Mouse (Mus musculus): ENCODE data around the gene Tspyl4. TPM values are rescaled to one million over a fixed set of nuclear protein-coding genes. Genes with fewer than 3 reads are reported as not detected.
"Not testable (repeated sequence)": the region's sequence is repeated elsewhere in the genome, so short reads cannot be mapped to it uniquely, and the experiment has no call there.

The Tspyl4 gene
- total RNA-seq (2021): 1 to 10 TPM; 2.3 to 2.8 TPM
- long read RNA-seq, experiment 1, partial matches to known transcripts: 0 of 3 reads
- long read RNA-seq, experiment 1, other reads (novel, unspliced or antisense): 0 of 3 reads
- long read RNA-seq, experiment 2, transcript Tspyl4-201 (1 exons, 3,879 nt): major isoform, 5 of 5 reads
- long read RNA-seq, experiment 2, partial matches to known transcripts: 0 of 5 reads
- long read RNA-seq, experiment 2, other reads (novel, unspliced or antisense): 0 of 5 reads

DNA sequence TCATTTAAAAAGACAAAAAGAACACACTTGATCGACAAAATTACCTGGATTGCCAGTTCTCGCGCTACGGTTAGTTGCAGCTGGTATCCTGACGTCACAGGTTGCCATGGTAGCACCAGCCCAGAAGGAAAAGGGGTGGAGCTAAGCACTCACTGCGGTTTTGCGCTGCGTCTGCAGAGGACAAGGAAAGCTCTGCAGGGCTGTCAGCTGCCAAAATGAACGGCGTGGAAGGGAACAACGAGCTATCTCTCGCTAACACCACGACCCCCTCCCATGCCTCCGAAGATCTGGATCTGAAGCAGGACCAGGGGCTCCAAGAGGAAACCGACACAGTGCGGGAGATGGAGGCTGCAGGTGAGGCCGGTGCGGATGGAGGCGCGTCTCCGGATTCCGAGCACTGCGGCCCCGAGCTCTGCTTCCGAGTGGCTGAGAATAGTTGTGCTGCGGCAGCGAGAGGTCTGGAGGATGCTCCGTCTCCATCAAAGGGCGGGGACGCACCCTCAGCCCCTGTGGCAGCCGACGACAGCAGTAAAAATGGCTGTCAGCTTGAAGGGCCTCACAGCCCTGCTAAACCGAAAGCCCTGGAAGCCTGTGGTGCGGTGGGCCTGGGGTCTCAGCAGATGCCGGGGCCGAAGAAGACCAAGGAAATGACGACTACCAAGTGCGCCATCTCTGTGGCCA is at the start of gene Tspyl4:
Gene Tspyl4 (plus strand): TSS at position 144 of the 681 bp plus-strand sequence.
- DNase-seq (ENCODE audit: low spot score in 2 of 2): peak; percentile 54 to 86

DNA sequence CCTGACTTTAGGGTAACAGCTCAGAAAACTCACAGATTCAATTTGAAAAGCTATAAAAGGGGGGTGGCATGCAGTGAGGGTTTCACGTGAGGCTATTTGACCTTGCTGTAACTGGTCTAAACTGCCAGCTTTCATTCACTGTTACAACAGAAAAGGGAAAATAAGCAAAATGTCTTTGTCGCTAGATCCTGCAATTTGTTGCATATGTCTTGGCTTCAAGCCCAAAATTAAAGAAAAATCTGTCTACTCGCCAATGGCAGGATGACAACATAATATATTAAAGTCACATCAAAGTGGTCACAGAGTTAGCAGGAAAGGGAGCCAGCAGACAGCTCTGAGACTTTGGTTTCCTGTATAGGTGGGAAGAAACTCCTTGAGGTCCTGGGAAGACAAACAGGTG is 49.5 kb upstream of the Tspyl4 start:
- no peak for DNase-seq (ENCODE audit: low spot score in 2 of 2)

DNA sequence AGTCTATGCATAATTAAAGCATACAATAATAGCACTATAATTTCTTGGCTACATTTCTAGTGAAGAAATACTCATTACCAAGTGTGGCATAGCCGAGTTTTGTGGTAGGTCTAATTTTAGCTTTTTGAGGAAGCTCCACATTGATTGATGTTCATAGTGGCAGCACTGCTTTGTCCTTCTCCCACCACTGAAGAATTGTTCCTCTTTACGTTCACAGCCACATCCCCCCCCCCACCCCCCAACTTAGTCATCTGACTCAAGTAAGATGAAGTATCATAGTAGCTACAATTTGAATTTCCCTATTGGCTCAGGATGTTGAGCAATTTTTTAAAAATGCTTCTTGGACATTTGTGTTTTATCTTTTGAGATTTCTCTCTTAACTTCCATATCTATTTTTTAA is 47.6 kb upstream of the Tspyl4 start:
- DNase-seq (ENCODE audit: low spot score in 2 of 2): no peak

GRCm38 (mm10) chr10:34252833-34253232 is 44.4 kb upstream of the Tspyl4 start:
- DNase-seq (ENCODE audit: low spot score in 2 of 2): not testable (repeated sequence)

- no peak for DNase-seq (ENCODE audit: low spot score in 2 of 2)
These were observed 32.1 kb upstream of the Tspyl4 start for GRCm38 (mm10) chr10:34265106-34265505.

DNA sequence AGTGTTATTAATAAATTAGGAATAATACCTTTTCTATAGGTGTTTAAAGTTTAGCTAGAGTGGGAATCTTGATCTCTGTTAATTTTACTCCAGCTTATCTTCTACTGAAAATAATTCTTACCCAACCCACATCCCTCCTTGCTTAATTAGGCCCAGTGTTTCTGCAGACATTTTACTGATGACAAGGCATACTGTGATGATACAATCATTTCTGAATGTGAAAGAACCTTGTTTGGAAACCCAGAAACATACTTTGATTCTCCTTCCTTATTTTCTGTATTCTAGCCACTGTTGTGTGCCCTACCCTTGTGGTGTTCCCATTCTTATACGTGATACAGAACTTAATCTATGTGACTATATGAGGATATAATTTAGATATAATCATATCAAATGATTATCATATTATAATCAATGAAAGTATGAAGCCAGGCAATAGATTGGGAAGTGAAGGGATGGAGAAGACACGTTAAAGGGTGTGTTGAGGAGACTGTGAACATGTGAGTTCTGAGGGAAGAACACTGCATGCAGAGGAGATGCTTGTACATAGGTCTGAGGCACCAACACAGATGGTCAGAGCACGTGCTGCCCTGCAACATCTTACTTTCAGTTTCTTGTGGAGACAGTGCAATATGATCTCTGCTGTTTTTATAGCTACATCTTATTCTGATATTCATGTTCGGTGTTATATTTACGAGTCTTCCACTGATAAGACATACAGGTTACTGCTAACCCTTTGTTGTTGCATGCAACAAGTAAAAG is 29.8 kb upstream of the Tspyl4 start:
- DNase-seq (ENCODE audit: low spot score in 2 of 2): no peak

DNA sequence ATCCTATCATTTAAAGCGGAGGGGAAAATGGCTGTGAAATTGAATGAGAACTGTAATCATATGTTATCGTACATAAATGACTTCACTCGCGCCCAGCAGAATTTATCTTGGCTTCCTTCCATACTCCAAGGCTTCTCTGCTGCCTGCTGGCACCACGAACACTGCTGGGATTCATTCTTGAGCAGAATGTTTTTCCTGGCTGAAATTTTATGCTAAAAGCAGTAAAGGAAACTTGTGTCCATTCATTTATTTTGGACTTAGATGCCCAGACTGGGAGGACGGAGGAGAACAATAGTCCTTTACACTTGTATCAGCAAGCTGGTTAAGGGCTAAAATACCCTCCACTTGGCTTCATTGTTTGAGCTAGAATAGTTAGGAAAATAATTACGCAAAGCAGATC is 25.6 kb upstream of the Tspyl4 start:
- DNase-seq (ENCODE audit: low spot score in 2 of 2): peak in 1 of 2 experiments; percentile 9

DNA sequence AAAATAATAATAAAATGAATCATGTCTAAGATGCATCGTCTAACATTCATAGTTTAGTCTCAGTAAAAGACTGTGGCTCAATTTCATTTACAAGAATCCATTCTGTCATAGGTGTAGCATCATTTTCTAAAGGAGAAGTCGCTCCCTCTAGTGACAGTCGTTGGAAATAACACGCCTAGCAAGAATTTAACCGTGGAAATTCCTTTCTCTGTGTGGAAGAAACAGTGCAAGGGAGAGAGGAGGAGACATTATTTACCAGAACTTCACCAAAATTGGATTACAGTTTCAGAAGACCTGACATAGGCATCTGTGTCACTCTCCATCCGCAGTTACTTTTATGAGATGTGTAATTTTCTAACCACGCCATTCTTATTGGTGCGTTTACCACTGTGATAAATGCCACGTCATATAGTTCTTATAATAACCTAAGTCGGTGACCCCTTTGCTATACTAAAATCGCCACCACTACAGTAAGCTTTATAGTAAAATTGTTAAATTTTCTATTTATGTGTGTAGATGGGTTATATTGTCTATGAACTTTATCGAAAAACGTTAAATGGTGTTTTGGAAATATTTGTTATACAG is 16.6 kb upstream of the Tspyl4 start:
- DNase-seq (ENCODE audit: low spot score in 2 of 2): peak in 1 of 2 experiments; percentile 26

DNA sequence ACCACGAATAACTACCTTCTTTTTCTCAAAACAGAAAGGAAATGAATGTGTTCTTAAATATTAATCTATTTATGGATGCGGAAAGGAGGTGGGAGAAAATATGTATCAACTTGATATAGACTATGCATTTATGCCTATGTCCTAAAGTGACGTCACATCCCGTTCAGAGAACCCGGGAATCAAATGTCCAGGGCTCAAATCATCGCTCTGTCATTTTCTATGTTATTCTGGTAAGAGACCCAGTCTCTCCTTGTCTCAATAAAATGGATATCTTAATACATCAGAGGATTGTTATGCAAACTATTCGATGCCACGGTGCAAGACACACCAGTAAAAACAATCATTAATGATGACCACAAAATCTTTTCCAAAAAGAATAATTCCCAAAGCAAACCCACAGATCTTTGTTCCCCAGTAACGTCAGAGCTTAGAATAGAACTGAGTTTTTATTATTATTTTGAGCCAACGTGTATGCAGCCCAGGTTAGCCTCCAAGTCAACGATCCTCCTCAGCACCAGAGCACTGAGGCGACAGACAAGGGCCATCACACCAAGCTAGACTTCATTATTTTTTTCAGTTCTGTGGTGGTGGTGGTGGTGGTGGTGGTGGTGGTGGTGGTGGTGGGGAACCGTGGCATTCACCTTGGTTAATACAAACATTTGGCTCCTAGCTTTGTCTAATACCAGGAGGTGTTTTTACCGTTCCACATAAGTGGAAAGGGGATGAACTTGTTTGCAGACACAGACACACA is 15.9 kb upstream of the Tspyl4 start:
- DNase-seq (ENCODE audit: low spot score in 2 of 2): no peak

- peak; percentile 95 to 98 for DNase-seq (ENCODE audit: low spot score in 2 of 2)
These were observed 15.3 kb upstream of the Tspyl4 start, which contains the start of gene Tspyl1 for GRCm38 (mm10) chr10:34281962-34282388. TSS of gene Tspyl1 (plus strand) at chr10:34282190.

GRCm38 (mm10) chr10:34282420-34283238 is 14.6 kb upstream of the Tspyl4 start:
- DNase-seq (ENCODE audit: low spot score in 2 of 2): peak; percentile 44 to 58

DNA sequence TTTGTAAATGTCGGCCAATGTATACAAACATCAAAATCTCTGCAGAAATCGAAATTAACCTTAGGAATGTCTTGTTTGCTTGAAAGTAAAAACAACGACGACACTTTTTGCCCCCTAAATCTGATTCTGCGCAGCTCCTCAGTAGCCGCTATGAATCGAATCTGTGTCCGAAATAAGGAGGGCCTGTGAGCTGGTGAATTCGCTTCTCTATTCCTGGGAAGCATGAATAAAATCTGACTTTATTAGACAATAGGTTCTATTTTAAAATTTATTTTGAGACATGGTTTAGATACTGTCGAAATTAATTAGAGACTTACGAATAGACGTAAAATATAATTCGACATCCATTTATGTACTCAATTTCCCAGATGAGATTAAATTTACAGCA is 337 bp upstream of the Tspyl4 start:
- DNase-seq (ENCODE audit: low spot score in 2 of 2): no peak

DNA sequence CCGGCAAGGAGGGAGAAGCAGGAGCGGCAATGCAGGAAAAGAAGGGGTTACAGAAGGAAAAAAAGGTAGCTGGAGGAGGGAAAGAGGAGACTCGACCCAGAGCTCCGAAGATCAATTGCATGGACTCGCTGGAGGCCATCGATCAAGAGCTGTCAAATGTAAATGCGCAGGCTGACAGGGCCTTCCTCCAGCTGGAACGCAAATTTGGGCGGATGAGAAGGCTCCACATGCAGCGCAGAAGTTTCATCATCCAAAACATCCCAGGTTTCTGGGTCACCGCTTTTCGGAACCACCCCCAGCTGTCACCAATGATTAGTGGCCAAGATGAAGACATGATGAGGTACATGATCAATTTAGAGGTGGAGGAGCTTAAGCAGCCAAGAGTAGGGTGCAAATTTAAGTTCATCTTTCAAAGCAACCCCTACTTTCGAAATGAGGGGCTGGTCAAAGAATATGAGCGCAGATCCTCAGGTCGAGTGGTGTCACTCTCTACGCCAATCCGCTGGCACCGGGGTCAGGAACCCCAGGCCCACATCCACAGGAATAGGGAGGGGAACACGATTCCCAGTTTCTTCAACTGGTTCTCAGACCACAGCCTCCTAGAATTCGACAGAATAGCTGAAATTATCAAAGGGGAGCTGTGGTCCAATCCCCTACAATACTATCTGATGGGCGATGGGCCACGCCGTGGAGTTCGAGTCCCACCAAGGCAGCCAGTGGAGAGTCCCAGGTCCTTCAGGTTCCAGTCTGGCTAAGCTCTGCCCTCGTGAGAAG is 925 bp downstream of the Tspyl4 start:
- no peak for DNase-seq (ENCODE audit: low spot score in 2 of 2)

DNA sequence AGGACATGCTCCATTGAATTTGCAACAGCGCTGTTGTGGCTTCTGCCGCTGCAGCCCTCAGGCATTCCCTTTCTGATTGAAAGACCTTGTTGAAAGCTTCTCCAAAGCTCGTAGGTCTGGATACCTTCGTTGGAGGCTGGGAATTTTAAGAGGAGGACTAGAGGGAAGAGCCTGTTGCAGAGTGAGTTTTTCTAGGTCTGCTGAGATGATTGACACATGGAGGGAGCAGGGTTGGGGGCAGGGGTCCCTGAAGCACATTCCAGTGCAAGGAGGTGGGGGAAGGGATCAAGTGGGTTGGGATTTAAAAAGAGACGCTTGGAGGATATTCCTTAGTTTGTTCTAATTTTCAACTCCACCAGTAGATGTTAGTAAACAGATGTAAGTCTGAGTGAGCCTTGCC is 3.1 kb downstream of the Tspyl4 start:
- no peak for DNase-seq (ENCODE audit: low spot score in 2 of 2)

DNA sequence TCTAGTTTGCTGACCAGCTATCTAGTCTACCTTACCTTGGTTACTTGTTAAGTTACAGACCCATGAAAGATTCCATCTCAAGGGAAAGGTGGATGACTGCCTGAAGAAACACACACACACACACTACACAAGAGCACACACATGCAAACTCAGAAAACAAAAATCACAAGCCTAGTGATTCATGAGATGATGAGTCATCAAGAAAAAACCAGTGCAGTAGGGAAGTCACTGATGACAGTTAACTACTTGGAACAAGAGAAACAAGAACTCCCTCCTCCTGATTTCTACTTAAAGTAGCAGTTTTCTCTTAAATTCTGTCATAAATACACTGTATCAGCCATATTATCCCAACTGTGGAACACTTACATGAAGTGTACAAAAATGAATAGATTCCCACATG is 9.8 kb downstream of the Tspyl4 start:
- DNase-seq (ENCODE audit: low spot score in 2 of 2): no peak

DNA sequence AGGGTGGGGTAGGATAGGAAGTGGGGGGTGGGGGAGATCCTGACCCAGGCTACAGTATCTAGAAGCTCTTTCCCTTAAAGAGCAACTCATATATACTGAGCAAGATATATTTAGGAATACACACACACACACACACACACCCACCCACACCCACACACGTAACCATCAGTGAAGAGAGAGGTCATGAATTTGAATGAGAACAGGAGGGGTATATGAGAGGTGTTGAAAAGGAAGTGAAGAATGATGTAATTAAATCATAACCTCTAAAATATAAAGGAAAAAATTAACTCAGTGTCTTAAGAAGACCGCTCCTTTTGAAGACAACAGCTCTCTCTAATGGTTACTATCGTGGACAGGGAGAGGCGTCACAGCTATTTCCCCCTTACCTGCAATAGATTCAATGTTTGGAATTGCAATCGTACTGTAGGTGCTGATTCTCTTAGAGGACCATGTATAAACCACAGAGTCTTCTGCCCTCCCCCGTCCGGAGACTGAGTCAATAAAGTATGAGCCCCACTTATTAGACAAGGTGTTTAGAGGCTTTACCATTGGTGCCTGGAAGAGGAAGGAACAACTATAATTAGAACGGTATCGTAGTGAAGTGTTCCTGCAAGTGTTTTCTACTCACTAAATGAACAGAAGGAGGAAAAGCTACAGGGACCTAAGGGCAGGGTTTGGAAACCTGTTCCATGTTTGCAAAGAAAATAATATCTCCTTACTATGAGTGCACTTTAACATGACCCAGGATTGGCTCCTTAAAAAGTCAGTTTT is 12.9 kb downstream of the Tspyl4 start:
- DNase-seq (ENCODE audit: low spot score in 2 of 2): no peak

- no peak for DNase-seq (ENCODE audit: low spot score in 2 of 2)
These were observed 15.3 kb downstream of the Tspyl4 start for GRCm38 (mm10) chr10:34312536-34312935.

GRCm38 (mm10) chr10:34316571-34317216 is 19.5 kb downstream of the Tspyl4 start:
- no peak for DNase-seq (ENCODE audit: low spot score in 2 of 2)

Measured in gastrocnemius, postnatal 4 days (tissue).